Mouse (Mus musculus) MEL (cell line): ENCODE results near the gene Slc19a1.

Experiments used
- CHD1 ChIP-seq: IDR thresholded peaks from 2 replicates; pipeline ENCODE4 v1.6.1; 2012; ENCODE audit warnings: low read depth, mild to moderate bottlenecking, inconsistent platforms, low read length, improper control_type of control experiment
- CHD2 ChIP-seq: IDR thresholded peaks from 2 replicates; pipeline ENCODE4 v1.6.1; 2011; ENCODE audit warnings: low read length, improper control_type of control experiment
- CTCF ChIP-seq, 3 experiments: IDR thresholded peaks in 2 of 3; conservative IDR thresholded peaks in 1 of 3; 2 replicates each; pipeline ENCODE4 v1.5.1; 2011 to 2012; ENCODE audit warnings: low read length in 3 of 3, low read depth in 2 of 3, mild to moderate bottlenecking in 2 of 3, improper control_type of control experiment in 1 of 3, inconsistent platforms in 1 of 3, mixed read lengths in 1 of 3, moderate library complexity in 1 of 3; ENCODE audit not compliant: control insufficient read depth in 1 of 3, insufficient read depth in 1 of 3, poor library complexity in 1 of 3, severe bottlenecking in 1 of 3
- E2F4 ChIP-seq: IDR thresholded peaks from 2 replicates; pipeline ENCODE4 v1.6.1; 2011; ENCODE audit warnings: low read depth, low read length, improper control_type of control experiment, borderline replicate concordance
- EP300 ChIP-seq, 2 experiments: IDR thresholded peaks; 2 replicates each; pipeline ENCODE4 v1.6.1; 2011; ENCODE audit warnings: improper control_type of control experiment in 2 of 2, low read length in 2 of 2, low read depth in 1 of 2, mild to moderate bottlenecking in 1 of 2
- GATA1 ChIP-seq: IDR thresholded peaks from 2 replicates; pipeline ENCODE4 v1.6.1; 2011; ENCODE audit warnings: low read depth, low read length, improper control_type of control experiment
- HCFC1 ChIP-seq: IDR thresholded peaks from 2 replicates; pipeline ENCODE4 v1.6.1; 2012; ENCODE audit warnings: low read depth, mild to moderate bottlenecking, inconsistent platforms, low read length, improper control_type of control experiment, moderate library complexity
- MYC ChIP-seq: IDR thresholded peaks from 2 replicates; pipeline ENCODE4 v1.6.1; 2011; ENCODE audit warnings: low read depth, mild to moderate bottlenecking, low read length, improper control_type of control experiment, moderate library complexity
- SMC3 ChIP-seq: IDR thresholded peaks from 2 replicates; pipeline ENCODE4 v1.6.1; 2011; ENCODE audit warnings: low read depth, low read length, improper control_type of control experiment
- USF1 ChIP-seq: IDR thresholded peaks from 2 replicates; pipeline ENCODE4 v1.6.1; 2014; ENCODE audit warnings: low read depth, mild to moderate bottlenecking, inconsistent platforms, low read length, improper control_type of control experiment, moderate library complexity
- USF2 ChIP-seq, 2 experiments: IDR thresholded peaks; 2 replicates each; pipeline ENCODE4 v1.6.1; 2011 to 2012; ENCODE audit warnings: improper control_type of control experiment in 2 of 2, low read length in 2 of 2, borderline replicate concordance in 1 of 2, inconsistent platforms in 1 of 2, low read depth in 1 of 2, mild to moderate bottlenecking in 1 of 2; ENCODE audit not compliant: insufficient read depth in 1 of 2
- ZKSCAN1 ChIP-seq: IDR thresholded peaks from 2 replicates; pipeline ENCODE4 v1.6.1; 2012; ENCODE audit warnings: low read depth, mild to moderate bottlenecking, inconsistent platforms, low read length, improper control_type of control experiment, moderate library complexity

DNA sequence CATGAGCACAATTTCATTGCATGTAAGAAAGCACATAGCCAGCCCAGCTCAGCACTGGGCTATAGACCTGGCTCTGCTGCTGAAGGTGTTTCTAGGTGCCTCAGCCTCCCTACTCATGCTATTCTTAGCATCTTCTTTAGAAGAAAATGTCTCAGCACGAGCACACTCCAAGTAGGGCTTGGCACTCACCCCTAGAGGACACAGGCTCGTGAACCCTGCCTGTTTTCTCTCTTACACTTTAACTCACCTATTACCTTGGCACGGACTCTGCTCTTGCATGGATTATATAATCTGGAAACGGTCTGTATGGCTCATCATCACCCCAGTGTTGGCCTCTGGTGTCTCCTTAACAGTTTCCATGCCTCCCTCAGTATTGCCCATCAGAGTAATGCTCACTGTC lies 20.4 kb upstream of the Slc19a1 start:
- no peak for TF ChIP-seq CTCF (IDR thresholded peaks at IDR 0.05 in 2 of 3, conservative IDR thresholded peaks at IDR 0.05 in 1 of 3; ENCODE audit: control insufficient read depth in 1 of 3, insufficient read depth in 1 of 3, low read depth in 2 of 3, low read length in 3 of 3, poor library complexity in 1 of 3, severe bottlenecking in 1 of 3)
- no peak for TF ChIP-seq SMC3
- no peak for TF ChIP-seq EP300 (IDR thresholded peaks at IDR 0.05; ENCODE audit: low read depth in 1 of 2, low read length in 2 of 2)
- TF ChIP-seq E2F4, result no peak
- TF ChIP-seq CHD2, result no peak
- TF ChIP-seq GATA1, result no peak
- no peak for TF ChIP-seq USF2 (IDR thresholded peaks at IDR 0.05; ENCODE audit: borderline replicate concordance in 1 of 2, insufficient read depth in 1 of 2, low read depth in 1 of 2, low read length in 2 of 2)
- no peak for TF ChIP-seq ZKSCAN1
- no peak for TF ChIP-seq MYC
- TF ChIP-seq USF1, result no peak
- no peak for TF ChIP-seq CHD1
- TF ChIP-seq HCFC1, result no peak
